Mouse (Mus musculus): ENCODE data around the gene Rabif.
A peak's percentile ranks its signal among the peaks of the same experiment; 100 is the strongest.
"Not testable (repeated sequence)": the region's sequence is repeated elsewhere in the genome, so short reads cannot be mapped to it uniquely, and the experiment has no call there.

Rabif gene

GRCm38 (mm10) chr1:134494428-134495215, at the start of gene Rabif:
Gene Rabif (plus strand): TSS chr1:134494648.
- DNase-seq (ENCODE audit: low read depth, low spot score), result peak; percentile 95

- no peak for DNase-seq (ENCODE audit: low read depth, low spot score)
These were observed 49.0 kb upstream of the Rabif start for GRCm38 (mm10) chr1:134445418-134445817.

GRCm38 (mm10) chr1:134448537-134448936, 45.9 kb upstream of the Rabif start:
- DNase-seq (ENCODE audit: low read depth, low spot score), result not testable (repeated sequence)

- no peak for DNase-seq (ENCODE audit: low read depth, low spot score)
These were observed 44.2 kb upstream of the Rabif start for GRCm38 (mm10) chr1:134450201-134450600.

GRCm38 (mm10) chr1:134450986-134451385, 43.5 kb upstream of the Rabif start:
- peak; percentile 4 for DNase-seq (ENCODE audit: low read depth, low spot score)

- peak; percentile 84 for DNase-seq (ENCODE audit: low read depth, low spot score)
These were observed 39.3 kb upstream of the Rabif start, which contains the start of gene Klhl12 for GRCm38 (mm10) chr1:134454904-134455824. Gene Klhl12 (plus strand): TSS chr1:134455531.

- no peak for DNase-seq (ENCODE audit: low read depth, low spot score)
These were observed 38.4 kb upstream of the Rabif start for GRCm38 (mm10) chr1:134456060-134456459.

GRCm38 (mm10) chr1:134458139-134458727, 36.2 kb upstream of the Rabif start:
- DNase-seq (ENCODE audit: low read depth, low spot score), result no peak

- DNase-seq (ENCODE audit: low read depth, low spot score), result no peak
These were observed 33.9 kb upstream of the Rabif start for GRCm38 (mm10) chr1:134460294-134461284.

- no peak for DNase-seq (ENCODE audit: low read depth, low spot score)
These were observed 9.8 kb upstream of the Rabif start for GRCm38 (mm10) chr1:134484623-134485022.

- no peak for DNase-seq (ENCODE audit: low read depth, low spot score)
These were observed 3.3 kb upstream of the Rabif start for GRCm38 (mm10) chr1:134490903-134491801.

- no peak for DNase-seq (ENCODE audit: low read depth, low spot score)
These were observed 2.2 kb upstream of the Rabif start for GRCm38 (mm10) chr1:134492276-134492675.

GRCm38 (mm10) chr1:134493496-134493895, 952 bp upstream of the Rabif start:
- no peak for DNase-seq (ENCODE audit: low read depth, low spot score)

GRCm38 (mm10) chr1:134493956-134494355, 492 bp upstream of the Rabif start:
- no peak for DNase-seq (ENCODE audit: low read depth, low spot score)

- no peak for DNase-seq (ENCODE audit: low read depth, low spot score)
These were observed 730 bp downstream of the Rabif start for GRCm38 (mm10) chr1:134495216-134495539.

- no peak for DNase-seq (ENCODE audit: low read depth, low spot score)
These were observed 1.5 kb downstream of the Rabif start for GRCm38 (mm10) chr1:134495991-134496390.

GRCm38 (mm10) chr1:134500916-134501315, 6.5 kb downstream of the Rabif start:
- no peak for DNase-seq (ENCODE audit: low read depth, low spot score)

GRCm38 (mm10) chr1:134506201-134506600, 11.8 kb downstream of the Rabif start:
- no peak for DNase-seq (ENCODE audit: low read depth, low spot score)

GRCm38 (mm10) chr1:134510018-134510417, 15.6 kb downstream of the Rabif start:
- DNase-seq (ENCODE audit: low read depth, low spot score), result no peak

- DNase-seq (ENCODE audit: low read depth, low spot score), result no peak
These were observed 17.7 kb downstream of the Rabif start for GRCm38 (mm10) chr1:134512183-134512582.

All from telencephalon, adult 2 months (tissue).